Mouse (Mus musculus) adrenal gland, postnatal 10 days (tissue): ENCODE data around the gene Mrpl16. TPM values are rescaled to one million over a fixed set of nuclear protein-coding genes. Genes with fewer than 3 reads are reported as not detected.

Source experiments
- DNase-seq: peaks from one replicate; pipeline ENCODE4 v3.0.0; 2021; ENCODE audit warnings: mixed read lengths
- long read RNA-seq, 2 experiments: library from polyadenylated mRNA; stranded (forward); transcript quantifications; one replicate each; pipeline ENCODE4 v2.0.0; 2021
- total RNA-seq, 2 experiments: library from RNA; stranded (reverse); gene quantifications; 2 replicates each; pipeline ENCODE4 v1.2.3; 2021

Mrpl16 gene
- 10 to 100 TPM; 71.8 to 74.5 TPM for total RNA-seq
- long read RNA-seq, experiment 1, transcript Mrpl16-201 (4 exons, 1,162 nt): major isoform, 53 of 80 reads
- long read RNA-seq, experiment 1, partial matches to known transcripts: 27 of 80 reads
- long read RNA-seq, experiment 1, other reads (novel, unspliced or antisense): 0 of 80 reads
- long read RNA-seq, experiment 2, transcript Mrpl16-201 (4 exons, 1,162 nt): major isoform, 49 of 82 reads
- long read RNA-seq, experiment 2, partial matches to known transcripts: 32 of 82 reads
- long read RNA-seq, experiment 2, other reads (novel, unspliced or antisense): 1 of 82 reads

DNA sequence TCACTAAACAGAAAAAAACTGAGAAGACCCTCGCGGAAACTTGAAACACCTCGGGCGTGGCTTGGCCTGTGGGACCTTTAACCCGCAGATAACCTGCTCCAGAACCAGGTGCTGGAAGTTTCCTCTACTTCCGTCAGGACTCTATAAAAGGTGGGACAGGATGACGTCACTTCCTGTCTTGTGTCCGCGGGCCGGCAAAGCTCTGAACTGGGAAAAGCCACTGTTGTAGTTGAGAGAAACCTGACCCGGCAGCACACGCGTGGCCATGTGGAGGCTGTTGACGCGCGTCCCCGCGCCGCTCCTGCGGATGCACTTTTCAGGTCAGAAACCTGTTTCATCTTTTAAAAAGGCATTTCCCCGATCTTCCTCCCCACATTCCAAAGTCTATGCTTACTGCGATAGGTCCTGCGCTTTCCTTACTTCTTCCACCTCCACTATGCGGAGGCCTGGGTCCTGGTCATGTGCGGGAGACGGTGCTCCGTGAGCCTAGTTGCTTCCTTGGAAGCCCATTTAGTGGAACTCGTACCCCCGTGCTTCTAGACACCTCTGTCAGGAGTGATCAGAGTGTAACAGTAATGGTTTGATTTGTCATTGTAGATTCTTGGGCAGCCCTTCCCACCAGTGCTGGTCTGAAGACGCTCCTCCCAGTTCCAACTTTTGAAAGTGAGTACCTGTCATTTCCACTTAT, at the start of gene Mrpl16:
Mrpl16 (plus strand) TSS at position 187 of the 688 bp plus-strand sequence.
- DNase-seq: peak; percentile 92

- no peak for DNase-seq
Observed at GRCm38 (mm10) chr19:11723870-11724269, 46.3 kb upstream of the Mrpl16 start.

DNA sequence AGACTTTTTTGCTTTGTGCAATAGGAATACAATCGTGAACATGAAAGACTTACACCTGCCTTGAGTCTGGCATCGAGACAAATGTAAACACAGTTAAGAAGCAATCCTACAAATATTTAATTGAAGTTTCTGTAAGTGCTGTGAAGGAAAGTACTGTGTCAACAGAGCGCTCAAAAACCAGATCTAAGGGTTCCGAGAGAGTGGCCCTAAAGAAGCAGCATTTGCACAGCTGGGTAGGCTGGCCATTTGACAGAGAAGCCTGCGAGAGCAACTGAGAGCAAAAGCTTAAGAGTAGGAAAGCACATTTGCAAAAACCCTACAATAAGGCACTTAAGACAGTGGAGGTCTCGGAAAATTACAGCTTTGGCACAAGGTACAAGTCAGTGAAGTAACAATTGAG, 45.9 kb upstream of the Mrpl16 start:
- DNase-seq: no peak

DNA sequence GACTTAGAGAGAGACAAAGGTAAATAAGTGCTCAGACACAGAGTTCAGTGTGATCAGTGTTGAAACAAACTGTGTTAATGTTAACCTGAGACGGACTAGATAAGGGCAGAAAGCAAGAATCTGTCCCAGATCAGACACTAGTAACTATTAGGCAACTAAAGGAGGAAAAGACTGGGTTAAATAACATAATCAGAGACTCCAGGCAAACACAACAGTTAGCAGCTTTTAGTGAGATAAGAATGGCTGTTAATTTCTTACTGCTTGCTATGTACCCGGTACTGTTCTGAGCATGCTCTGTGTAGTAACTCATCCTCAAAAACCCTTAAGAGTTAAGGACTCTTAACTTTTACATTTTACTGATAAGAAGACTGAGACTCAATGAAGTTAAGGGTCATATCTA, 44.3 kb upstream of the Mrpl16 start:
- DNase-seq: no peak

DNA sequence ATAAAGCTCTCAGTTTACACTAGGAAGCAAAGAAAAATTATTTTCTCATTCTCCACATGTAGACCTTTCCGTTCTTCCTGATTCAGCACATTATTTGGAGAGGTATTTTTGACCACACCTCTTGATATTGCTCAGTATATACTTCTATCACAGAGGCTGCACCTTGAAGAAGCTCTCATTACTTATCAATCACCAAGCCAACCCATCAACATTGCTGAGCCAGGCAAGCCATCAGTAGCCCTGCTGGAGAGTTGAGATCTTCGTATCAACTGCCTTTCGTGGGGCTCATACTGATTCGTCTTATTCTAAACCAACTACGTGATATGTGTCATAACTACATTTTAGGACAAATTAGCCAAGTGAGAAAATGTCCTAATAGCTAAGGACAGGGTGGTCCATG, 42.9 kb upstream of the Mrpl16 start:
- DNase-seq: no peak

DNA sequence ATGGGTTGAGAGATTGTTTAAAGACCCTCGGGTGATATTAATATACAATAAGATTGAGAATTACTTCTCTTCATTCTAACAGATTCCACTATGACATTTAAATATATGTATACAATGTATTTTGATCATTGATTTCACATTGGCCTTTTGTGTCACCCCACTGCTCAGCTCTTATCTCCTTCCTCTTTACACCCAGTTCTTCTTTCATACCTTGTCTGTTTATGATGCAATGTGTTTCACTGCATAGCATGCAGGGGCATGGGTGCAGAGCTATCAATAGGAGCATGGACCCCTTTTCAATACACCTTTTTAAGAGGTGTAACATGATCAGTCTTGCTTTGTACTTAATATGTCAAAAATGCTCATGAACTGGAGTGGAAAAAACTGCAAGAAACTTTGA, 39.9 kb upstream of the Mrpl16 start:
- no peak for DNase-seq

- DNase-seq: no peak
Observed at GRCm38 (mm10) chr19:11736455-11736854, 33.7 kb upstream of the Mrpl16 start.

- DNase-seq: no peak
Observed at GRCm38 (mm10) chr19:11745680-11746079, 24.5 kb upstream of the Mrpl16 start.

DNA sequence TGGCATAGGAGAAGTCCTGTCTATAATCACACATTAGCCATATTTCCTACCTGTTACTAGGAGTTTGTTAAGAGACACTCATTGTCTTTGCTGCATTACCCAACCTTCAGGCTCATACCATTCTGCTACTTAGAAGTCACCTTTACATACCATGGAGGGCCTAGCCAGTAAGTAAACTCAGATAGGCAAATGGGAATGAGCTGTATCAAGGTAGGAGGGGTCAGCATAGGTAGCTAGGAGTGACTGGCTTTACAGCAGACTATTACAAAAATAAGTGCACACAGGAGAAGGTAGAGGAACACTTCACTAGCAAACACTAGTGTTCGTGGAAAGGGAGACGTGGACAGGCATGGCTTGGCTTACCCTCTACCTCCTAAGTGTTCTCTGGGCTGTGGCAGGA, 22.9 kb upstream of the Mrpl16 start, which contains the start of gene Gif:
Gif (plus strand) TSS at position 257 of the 400 bp plus-strand sequence.
- DNase-seq: no peak

DNA sequence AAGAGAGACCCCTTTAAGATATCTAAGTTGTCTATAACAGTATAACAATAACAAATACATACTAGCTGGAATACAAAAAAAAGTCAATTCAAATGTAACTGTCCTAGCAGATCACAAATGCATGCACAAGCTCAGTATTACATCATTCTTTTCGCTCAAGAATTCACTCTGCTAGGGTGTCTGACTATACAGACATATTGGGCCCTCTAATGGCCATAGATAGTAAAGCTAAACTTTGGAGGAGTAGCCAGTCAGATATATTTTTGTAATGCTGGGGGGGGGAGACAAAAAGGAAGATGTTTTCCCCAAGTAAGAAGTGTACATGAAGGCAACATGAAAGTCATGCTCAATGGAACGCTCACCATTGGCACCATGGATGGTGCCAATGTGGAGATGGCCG, 5.1 kb upstream of the Mrpl16 start:
- DNase-seq: no peak

GRCm38 (mm10) chr19:11766413-11766812, 3.8 kb upstream of the Mrpl16 start:
- no peak for DNase-seq

DNA sequence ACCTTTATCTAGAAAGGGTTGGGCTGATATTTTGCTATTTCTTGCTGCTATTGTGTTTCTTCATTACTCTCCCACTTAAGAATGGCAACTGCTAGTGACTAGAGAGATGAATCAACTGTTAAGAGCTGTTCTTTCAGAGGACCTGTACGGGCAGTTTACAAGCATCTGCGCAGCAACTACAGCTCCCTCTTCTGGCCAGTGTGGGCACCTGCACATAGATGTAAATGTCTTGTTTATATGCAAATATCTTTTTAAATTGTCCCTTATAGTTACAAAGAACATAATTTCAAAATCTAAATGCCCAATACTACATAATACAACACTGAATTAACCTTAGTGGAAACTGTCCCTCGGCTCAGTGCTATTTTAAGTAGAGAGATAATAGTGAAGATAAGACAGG, 2.0 kb upstream of the Mrpl16 start:
- DNase-seq: peak; percentile 39

DNA sequence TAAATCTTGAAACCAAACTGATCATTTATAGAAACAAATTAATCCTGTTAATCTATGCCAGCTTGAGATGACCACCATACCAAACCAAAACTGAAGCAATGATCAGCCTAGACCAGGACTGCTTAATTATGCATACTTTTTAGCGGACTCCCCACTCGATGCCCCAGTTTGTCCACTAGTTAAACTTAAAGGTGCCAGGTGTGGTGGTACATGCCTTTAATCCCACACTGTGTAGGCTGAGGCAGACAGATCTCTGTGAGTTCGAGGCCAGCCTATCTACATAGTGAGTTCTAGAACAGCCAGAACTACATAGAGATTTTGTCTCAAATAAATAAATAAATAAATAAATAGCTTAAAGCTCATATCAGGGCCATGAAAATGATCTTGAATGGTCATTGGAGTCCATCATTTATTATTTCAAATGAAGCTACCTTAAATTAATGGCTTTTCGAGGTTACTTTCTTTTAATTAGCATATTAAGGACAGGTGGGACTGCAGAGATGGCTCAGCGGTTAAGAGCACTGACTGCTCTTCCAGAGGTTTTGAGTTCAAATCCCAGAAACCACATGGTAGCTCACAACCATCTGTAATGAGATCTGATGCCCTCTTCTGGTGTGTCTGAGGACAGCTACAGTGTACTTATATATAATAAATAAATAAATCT, 802 bp upstream of the Mrpl16 start:
- DNase-seq: no peak

- peak; percentile 82 for DNase-seq
Observed at GRCm38 (mm10) chr19:11777191-11777865, 7.1 kb downstream of the Mrpl16 start.

GRCm38 (mm10) chr19:11785409-11786154, 15.4 kb downstream of the Mrpl16 start:
- no peak for DNase-seq

DNA sequence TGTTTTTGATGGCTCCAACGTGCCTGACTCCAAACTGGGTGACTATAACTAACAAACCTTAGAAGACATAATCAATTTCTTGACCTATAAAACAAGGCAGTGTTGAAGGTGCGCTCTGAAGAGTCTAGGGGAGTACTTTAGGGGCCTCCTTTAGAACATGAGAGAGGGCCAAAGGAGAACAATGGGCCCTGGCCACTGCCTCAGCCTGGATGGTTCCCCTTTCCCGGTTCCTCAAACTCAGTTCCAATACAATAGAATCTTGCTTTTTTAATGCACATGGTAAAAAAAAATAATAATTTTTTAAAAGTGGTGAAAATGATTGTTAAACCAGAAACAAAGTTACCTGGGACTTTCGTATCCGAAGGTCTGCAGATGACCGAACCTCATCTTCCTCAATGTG, 17.6 kb downstream of the Mrpl16 start:
- no peak for DNase-seq

DNA sequence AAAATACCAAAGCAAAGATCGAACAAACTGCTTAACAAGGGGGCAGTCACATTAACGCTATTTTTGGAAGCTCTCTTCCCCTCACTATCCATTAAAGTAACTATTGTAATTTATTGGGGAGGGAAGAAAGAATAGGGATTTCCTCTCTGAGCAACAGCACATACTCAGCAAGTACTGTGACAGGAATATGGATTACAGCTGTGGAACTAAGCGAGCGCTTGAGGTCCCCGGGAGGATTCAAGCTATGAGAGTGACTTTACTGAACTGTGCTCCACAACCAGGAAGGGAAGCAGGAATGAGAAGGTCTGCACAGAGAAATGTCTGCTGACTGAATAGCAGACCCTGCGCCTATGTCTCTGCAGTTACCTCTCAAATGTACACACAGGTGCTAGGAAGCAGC, 18.7 kb downstream of the Mrpl16 start:
- no peak for DNase-seq

GRCm38 (mm10) chr19:11791825-11792224, 21.6 kb downstream of the Mrpl16 start:
- no peak for DNase-seq

- no peak for DNase-seq
Observed at GRCm38 (mm10) chr19:11793741-11794359, 23.7 kb downstream of the Mrpl16 start.

DNA sequence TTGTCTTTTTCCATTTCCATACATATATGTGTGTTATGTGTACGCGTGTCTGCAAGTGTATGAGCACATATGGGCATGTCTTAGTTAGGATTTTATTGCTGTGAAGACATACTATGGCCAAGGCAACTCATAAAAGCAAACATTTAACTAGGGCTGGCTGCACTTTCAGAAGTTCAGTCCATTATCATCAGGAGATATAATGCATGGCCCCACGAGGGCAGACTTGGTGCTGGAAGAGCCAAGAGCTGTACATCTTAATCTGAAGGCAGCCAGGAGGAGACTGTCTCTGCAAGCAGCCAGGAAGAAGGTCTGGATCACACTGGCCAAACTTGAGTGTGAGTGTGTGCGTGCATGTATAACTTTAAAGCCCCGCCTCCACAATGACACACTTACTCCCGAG, 24.3 kb downstream of the Mrpl16 start:
- no peak for DNase-seq

GRCm38 (mm10) chr19:11800531-11801315, 30.5 kb downstream of the Mrpl16 start:
- DNase-seq: no peak
